Mouse (Mus musculus): ENCODE measurements around the gene Mrps26.
"Not testable (repeated sequence)": the region's sequence is repeated elsewhere in the genome, so short reads cannot be mapped to it uniquely, and the experiment has no call there.

The Mrps26 gene

GRCm38 (mm10) chr2:130576564-130576963 lies 13.0 kb downstream of the Mrps26 start:
- not testable (repeated sequence) for DNase-seq (ENCODE audit: low spot score)

DNA sequence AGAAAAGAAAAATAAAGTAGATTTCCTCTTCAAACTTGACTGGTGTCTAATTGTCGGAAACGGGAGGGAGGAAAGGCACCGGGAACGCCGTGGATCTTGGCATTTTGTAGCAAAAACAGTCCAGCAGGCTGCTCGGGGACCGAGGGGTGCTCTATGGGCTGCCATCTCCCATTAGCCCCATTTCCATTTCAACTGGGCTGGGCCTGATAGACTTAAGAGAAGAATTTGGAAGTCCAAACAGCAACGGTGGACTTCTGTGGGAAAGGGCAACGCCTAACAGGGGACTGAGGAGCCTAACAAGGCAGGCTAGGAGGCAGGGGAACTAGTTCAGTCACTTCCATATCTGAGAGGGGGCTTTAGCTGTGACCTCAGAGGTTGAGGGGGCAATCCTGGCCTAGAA lies 13.5 kb downstream of the Mrps26 start:
- no peak for DNase-seq (ENCODE audit: low spot score)

DNA sequence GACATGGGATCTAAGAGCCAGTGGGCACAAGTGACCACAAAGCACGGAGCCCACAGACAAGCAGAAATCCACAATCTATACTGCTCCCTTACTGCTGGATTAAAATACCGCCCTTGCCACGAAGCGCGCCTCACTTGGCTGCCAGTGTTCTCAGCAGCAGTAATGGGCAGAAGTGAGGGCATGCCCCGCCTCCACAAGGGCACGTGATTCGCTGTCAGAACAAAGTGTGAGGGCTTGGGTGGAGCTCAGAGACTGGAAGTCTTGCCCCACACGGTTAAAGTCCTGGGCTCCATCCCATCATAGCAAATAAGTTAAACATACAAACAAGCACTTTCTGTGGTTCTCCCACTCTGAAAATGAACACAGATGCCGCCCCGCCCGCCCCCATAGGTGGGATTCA lies 14.1 kb downstream of the Mrps26 start:
- no peak for DNase-seq (ENCODE audit: low spot score)

DNA sequence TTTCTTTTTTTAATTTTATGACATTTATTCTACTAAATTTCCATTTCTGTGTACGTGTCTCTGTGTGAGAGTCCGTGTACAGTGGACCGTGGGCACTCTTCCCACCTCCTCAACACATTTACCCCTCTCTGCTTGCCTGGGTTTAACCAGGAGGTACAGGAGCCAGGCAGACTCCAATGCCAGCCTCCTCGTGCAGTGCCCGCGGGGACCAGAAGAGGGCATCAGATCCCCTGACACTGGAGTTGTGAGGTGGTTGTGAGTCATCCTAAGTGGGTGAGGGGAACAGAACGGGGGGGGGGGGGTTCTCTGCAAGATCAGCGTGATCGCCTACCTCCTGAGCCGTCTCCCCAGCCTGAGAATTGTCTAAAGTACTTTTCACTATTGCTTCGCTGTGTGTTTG lies 14.6 kb downstream of the Mrps26 start:
- DNase-seq (ENCODE audit: low spot score) = peak; percentile 47

- DNase-seq (ENCODE audit: low spot score) = no peak
Observed at GRCm38 (mm10) chr2:130579791-130580190, 16.2 kb downstream of the Mrps26 start.

GRCm38 (mm10) chr2:130581201-130581600 lies 17.7 kb downstream of the Mrps26 start:
- no peak for DNase-seq (ENCODE audit: low spot score)

DNA sequence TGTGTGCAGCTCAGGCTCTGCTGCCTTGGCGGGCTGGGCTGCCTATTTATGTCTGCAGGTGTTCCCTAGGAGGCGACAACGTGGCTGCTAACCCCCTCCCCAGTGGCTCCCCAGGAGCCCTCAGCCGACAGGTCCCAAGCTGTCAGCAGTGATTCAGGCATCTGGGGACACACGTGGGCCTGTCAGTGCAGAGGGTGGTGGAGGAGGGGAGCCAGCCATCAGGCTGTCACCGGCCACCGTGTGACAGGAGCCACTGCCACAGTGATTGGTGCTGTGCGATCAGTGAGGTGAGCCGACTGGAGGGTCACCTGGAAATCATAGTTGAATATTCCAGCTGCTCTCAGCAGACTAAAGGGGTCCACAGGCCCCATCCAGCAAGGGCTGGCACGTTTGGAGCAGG lies 19.0 kb downstream of the Mrps26 start, which contains the start of gene Avp:
Gene Avp, minus strand, starts transcription at position 3 of the 400 bp plus-strand sequence.
- no peak for DNase-seq (ENCODE audit: low spot score)

- no peak for DNase-seq (ENCODE audit: low spot score)
Observed at GRCm38 (mm10) chr2:130583902-130584560, 20.5 kb downstream of the Mrps26 start.

- no peak for DNase-seq (ENCODE audit: low spot score)
Observed at GRCm38 (mm10) chr2:130586016-130586415, 22.5 kb downstream of the Mrps26 start.

GRCm38 (mm10) chr2:130588373-130588772 lies 24.8 kb downstream of the Mrps26 start:
- no peak for DNase-seq (ENCODE audit: low spot score)

- DNase-seq (ENCODE audit: low spot score) = no peak
Observed at GRCm38 (mm10) chr2:130589157-130589556, 25.6 kb downstream of the Mrps26 start.

- no peak for DNase-seq (ENCODE audit: low spot score)
Observed at GRCm38 (mm10) chr2:130589761-130590160, 26.2 kb downstream of the Mrps26 start.

DNA sequence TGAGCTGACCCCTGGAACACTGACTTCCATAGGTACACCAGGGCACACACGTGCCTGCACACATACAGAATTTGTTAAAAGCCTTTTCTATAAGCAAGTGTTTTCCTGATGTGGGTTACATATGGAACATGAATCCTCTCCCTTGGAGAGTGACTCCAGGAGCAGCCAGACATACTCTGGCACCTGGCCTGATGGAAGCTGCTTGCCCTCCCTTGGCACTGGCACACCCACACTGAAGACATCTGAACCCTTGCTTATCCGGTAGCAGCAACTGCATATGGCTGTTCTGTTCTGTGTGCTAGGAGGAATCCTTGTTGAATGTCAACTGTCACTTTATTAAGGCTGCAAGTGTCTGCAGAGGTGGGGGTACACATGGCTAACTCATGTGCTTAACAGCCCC lies 27.5 kb downstream of the Mrps26 start:
- DNase-seq (ENCODE audit: low spot score) = no peak

DNA sequence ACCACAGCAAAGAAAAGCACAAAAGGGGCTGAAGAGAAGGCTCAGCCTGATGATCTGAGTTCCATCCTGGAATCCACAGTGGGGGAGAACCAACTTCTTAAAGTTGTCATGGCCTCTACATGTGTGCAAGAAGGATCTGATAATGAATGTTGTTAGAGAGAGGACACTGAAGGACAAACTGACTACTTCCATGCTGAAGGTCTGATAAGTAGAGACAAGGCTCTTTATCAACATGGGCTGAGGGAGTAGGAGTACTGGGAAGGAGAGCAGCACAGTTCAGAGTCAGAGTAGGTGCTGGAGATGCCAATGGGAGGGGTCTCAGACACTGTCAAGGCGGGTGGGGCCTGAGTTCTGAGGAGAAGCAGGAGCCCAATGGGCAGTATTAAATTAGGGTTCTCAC lies 32.1 kb downstream of the Mrps26 start:
- no peak for DNase-seq (ENCODE audit: low spot score)

- no peak for DNase-seq (ENCODE audit: low spot score)
Observed at GRCm38 (mm10) chr2:130597601-130598010, 34.1 kb downstream of the Mrps26 start.

DNA sequence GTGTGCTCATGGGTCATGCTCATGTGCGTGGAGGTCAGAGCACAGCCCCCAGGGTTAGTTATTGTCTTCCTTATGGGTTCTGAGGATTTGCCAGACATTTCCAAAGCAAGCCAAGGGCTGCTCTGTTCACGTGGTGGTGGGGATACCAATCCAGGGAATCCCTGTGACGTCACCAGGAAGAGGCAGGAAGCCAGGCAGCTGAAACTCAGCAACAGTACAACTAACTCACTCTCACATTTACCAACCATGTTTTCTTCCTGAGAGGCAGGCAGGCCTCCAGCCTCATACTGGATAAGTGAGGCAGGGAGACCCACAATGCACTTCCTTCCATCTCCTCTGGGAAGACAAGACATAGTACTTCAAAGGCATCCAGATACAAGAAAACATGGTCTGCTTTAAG lies 34.9 kb downstream of the Mrps26 start:
- DNase-seq (ENCODE audit: low spot score) = no peak

GRCm38 (mm10) chr2:130602195-130602594 lies 38.7 kb downstream of the Mrps26 start:
- no peak for DNase-seq (ENCODE audit: low spot score)

DNA sequence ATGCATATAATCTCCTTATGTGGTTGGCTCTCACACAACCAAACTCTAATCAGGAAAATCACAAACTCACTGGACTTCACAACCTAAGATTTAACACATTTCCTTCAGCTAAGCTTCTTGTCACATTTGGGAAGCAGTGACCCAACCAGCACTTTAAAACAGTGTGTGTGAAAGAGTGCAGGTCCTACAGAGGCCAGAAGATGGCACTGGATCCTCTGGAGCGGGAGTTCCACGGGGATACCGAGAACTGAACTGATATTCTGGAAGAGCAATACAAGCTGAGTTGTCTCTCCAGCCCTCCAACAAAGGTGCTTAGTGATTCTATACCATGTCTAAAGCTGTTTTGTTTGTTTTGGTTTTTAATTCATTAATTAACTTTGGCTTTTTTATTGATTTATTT lies 49.5 kb downstream of the Mrps26 start:
- DNase-seq (ENCODE audit: low spot score) = no peak
